Mouse (Mus musculus) MEL (cell line): ENCODE measurements around the gene Stk39. TPM values are rescaled to one million over a fixed set of nuclear protein-coding genes. Genes with fewer than 3 reads are reported as not detected.

ENCODE experiments used
- DNase-seq: peaks from one replicate; pipeline ENCODE4 v3.0.0; 2011; ENCODE audit warnings: low read depth, low spot score
- H3K27ac ChIP-seq: 2 replicates; pipeline ENCODE4 v1.5.1; 2012; ENCODE audit warnings: low read depth, mild to moderate bottlenecking, control low read depth, low read length, moderate library complexity; ENCODE audit not compliant: control insufficient read depth
- H3K27me3 ChIP-seq, 2 experiments: fragments of 150-350 bp in 1 of 2; sonication (generic) in 1 of 2; 2 replicates each; pipeline ENCODE4 v1.6.1; 2012; ENCODE audit warnings: low read length in 2 of 2, mild to moderate bottlenecking in 2 of 2, improper control_type of control experiment in 1 of 2, moderate library complexity in 1 of 2; ENCODE audit not compliant: insufficient read depth in 2 of 2, control insufficient read depth in 1 of 2
- H3K36me3 ChIP-seq, 2 experiments: 2 replicates each; pipeline ENCODE4 v1.6.1; 2012 to 2014; ENCODE audit warnings: low read length in 2 of 2, improper control_type of control experiment in 1 of 2, inconsistent platforms in 1 of 2, mild to moderate bottlenecking in 1 of 2; ENCODE audit not compliant: insufficient read depth in 2 of 2, control insufficient read depth in 1 of 2
- H3K4me1 ChIP-seq, 2 experiments: fragments of 150-350 bp in 1 of 2; sonication (generic) in 1 of 2; 2 replicates each; pipeline ENCODE4 v1.6.1; 2012; ENCODE audit warnings: low read length in 2 of 2, improper control_type of control experiment in 1 of 2, mild to moderate bottlenecking in 1 of 2; ENCODE audit not compliant: insufficient read depth in 2 of 2, control insufficient read depth in 1 of 2
- H3K4me3 ChIP-seq, 2 experiments: fragments of 150-350 bp in 1 of 2; sonication (generic) in 1 of 2; 2 replicates each; pipeline ENCODE4 v1.5.1; 2012; ENCODE audit warnings: low read depth in 2 of 2, low read length in 2 of 2, mild to moderate bottlenecking in 2 of 2, moderate library complexity in 2 of 2, control low read depth in 1 of 2, improper control_type of control experiment in 1 of 2; ENCODE audit not compliant: control insufficient read depth in 1 of 2, insufficient read depth in 1 of 2
- H3K79me2 ChIP-seq: 2 replicates; pipeline ENCODE4 v1.6.1; 2012; ENCODE audit warnings: mild to moderate bottlenecking, low read length, moderate library complexity; ENCODE audit not compliant: control insufficient read depth, poor library complexity, insufficient read depth
- H3K9ac ChIP-seq: 2 replicates; pipeline ENCODE4 v1.6.1; 2012; ENCODE audit warnings: low read depth, mild to moderate bottlenecking, control low read depth, low read length, moderate library complexity; ENCODE audit not compliant: control insufficient read depth, poor library complexity, severe bottlenecking
- H3K9me3 ChIP-seq: fragments of 150-350 bp; sonication (generic); replicated peaks from 2 replicates; pipeline ENCODE4 v1.6.1; 2012; ENCODE audit warnings: mild to moderate bottlenecking, low read length, improper control_type of control experiment, moderate library complexity; ENCODE audit not compliant: insufficient read depth
- CHD1 ChIP-seq: IDR thresholded peaks from 2 replicates; pipeline ENCODE4 v1.6.1; 2012; ENCODE audit warnings: low read depth, mild to moderate bottlenecking, inconsistent platforms, low read length, improper control_type of control experiment
- CTCF ChIP-seq, 3 experiments: IDR thresholded peaks in 2 of 3; conservative IDR thresholded peaks in 1 of 3; 2 replicates each; pipeline ENCODE4 v1.5.1; 2011 to 2012; ENCODE audit warnings: low read length in 3 of 3, low read depth in 2 of 3, mild to moderate bottlenecking in 2 of 3, improper control_type of control experiment in 1 of 3, inconsistent platforms in 1 of 3, mixed read lengths in 1 of 3, moderate library complexity in 1 of 3; ENCODE audit not compliant: control insufficient read depth in 1 of 3, insufficient read depth in 1 of 3, poor library complexity in 1 of 3, severe bottlenecking in 1 of 3
- EP300 ChIP-seq, 2 experiments: IDR thresholded peaks; 2 replicates each; pipeline ENCODE4 v1.6.1; 2011; ENCODE audit warnings: improper control_type of control experiment in 2 of 2, low read length in 2 of 2, low read depth in 1 of 2, mild to moderate bottlenecking in 1 of 2
- GABPA ChIP-seq: IDR thresholded peaks from 2 replicates; pipeline ENCODE4 v1.6.1; 2012; ENCODE audit warnings: low read depth, mild to moderate bottlenecking, inconsistent platforms, low read length, improper control_type of control experiment, moderate library complexity
- GATA1 ChIP-seq: IDR thresholded peaks from 2 replicates; pipeline ENCODE4 v1.6.1; 2011; ENCODE audit warnings: low read depth, low read length, improper control_type of control experiment
- KAT2A ChIP-seq: conservative IDR thresholded peaks from 2 replicates; pipeline ENCODE4 v1.6.1; 2012; ENCODE audit warnings: low read depth, low read length, improper control_type of control experiment, inconsistent platforms
- MEF2A ChIP-seq: IDR thresholded peaks from 2 replicates; pipeline ENCODE4 v1.6.1; 2014; ENCODE audit warnings: low read depth, mild to moderate bottlenecking, inconsistent platforms, low read length, improper control_type of control experiment; ENCODE audit not compliant: poor library complexity, insufficient replicate concordance, severe bottlenecking; ENCODE audit errors: extremely low read depth
- MYB ChIP-seq: IDR thresholded peaks from 2 replicates; pipeline ENCODE4 v1.6.1; 2011; ENCODE audit warnings: mild to moderate bottlenecking, low read depth, low read length, improper control_type of control experiment
- MYC ChIP-seq: IDR thresholded peaks from 2 replicates; pipeline ENCODE4 v1.6.1; 2011; ENCODE audit warnings: low read depth, mild to moderate bottlenecking, low read length, improper control_type of control experiment, moderate library complexity
- POLR2A ChIP-seq, 2 experiments: IDR thresholded peaks; 2 replicates each; pipeline ENCODE4 v1.6.1; 2011 to 2012; ENCODE audit warnings: low read length in 2 of 2, mild to moderate bottlenecking in 2 of 2, control low read depth in 1 of 2, improper control_type of control experiment in 1 of 2, low read depth in 1 of 2, moderate library complexity in 1 of 2; ENCODE audit not compliant: control insufficient read depth in 1 of 2, insufficient read depth in 1 of 2, poor library complexity in 1 of 2
- POLR2AphosphoS5 ChIP-seq: IDR thresholded peaks from 2 replicates; pipeline ENCODE4 v1.6.1; 2012; ENCODE audit warnings: low read depth, borderline replicate concordance, mild to moderate bottlenecking, inconsistent platforms, low read length, moderate library complexity, mixed read lengths
- RAD21 ChIP-seq: IDR thresholded peaks from 2 replicates; pipeline ENCODE4 v1.6.1; 2011; ENCODE audit warnings: mild to moderate bottlenecking, low read depth, low read length, improper control_type of control experiment
- RCOR1 ChIP-seq: IDR thresholded peaks from 2 replicates; pipeline ENCODE4 v1.6.1; 2012; ENCODE audit warnings: low read depth, mild to moderate bottlenecking, inconsistent platforms, low read length, improper control_type of control experiment
- SIN3A ChIP-seq: IDR thresholded peaks from 2 replicates; pipeline ENCODE4 v1.6.1; 2012; ENCODE audit warnings: low read length, improper control_type of control experiment, inconsistent platforms
- SMC3 ChIP-seq: IDR thresholded peaks from 2 replicates; pipeline ENCODE4 v1.6.1; 2011; ENCODE audit warnings: low read depth, low read length, improper control_type of control experiment
- TAL1 ChIP-seq: IDR thresholded peaks from 2 replicates; pipeline ENCODE4 v1.6.1; 2012; ENCODE audit warnings: mild to moderate bottlenecking, inconsistent platforms, low read length, moderate library complexity, mixed read lengths
- TBP ChIP-seq: IDR thresholded peaks from 2 replicates; pipeline ENCODE4 v1.8.0; 2011; ENCODE audit warnings: low read depth, low read length, improper control_type of control experiment
- TCF12 ChIP-seq: IDR thresholded peaks from 2 replicates; pipeline ENCODE4 v1.6.1; 2014; ENCODE audit warnings: low read depth, mild to moderate bottlenecking, inconsistent platforms, low read length, improper control_type of control experiment, moderate library complexity
- polyA plus RNA-seq, 2 experiments: library from polyadenylated mRNA; stranded (reverse) in 1 of 2; unstranded in 1 of 2; fragments of >175 nt in 1 of 2; fragments of >200 nt in 1 of 2; gene quantifications; 2 replicates each; pipeline versions ENCODE4 v1.2.1 to v1.2.4; 2012; ENCODE audit warnings: low replicate concordance in 2 of 2, low read depth in 1 of 2; ENCODE audit not compliant: insufficient read length in 2 of 2, insufficient read depth in 1 of 2, missing spikeins in 1 of 2
- total RNA-seq: library from RNA; depleted of rRNA; stranded (reverse); fragments of 300-350 nt; gene quantifications from 2 replicates; pipeline ENCODE4 v1.2.3, GENCODE M21; 2012

Stk39 gene
- total and polyA plus RNA-seq, 3 experiments: not detected

DNA sequence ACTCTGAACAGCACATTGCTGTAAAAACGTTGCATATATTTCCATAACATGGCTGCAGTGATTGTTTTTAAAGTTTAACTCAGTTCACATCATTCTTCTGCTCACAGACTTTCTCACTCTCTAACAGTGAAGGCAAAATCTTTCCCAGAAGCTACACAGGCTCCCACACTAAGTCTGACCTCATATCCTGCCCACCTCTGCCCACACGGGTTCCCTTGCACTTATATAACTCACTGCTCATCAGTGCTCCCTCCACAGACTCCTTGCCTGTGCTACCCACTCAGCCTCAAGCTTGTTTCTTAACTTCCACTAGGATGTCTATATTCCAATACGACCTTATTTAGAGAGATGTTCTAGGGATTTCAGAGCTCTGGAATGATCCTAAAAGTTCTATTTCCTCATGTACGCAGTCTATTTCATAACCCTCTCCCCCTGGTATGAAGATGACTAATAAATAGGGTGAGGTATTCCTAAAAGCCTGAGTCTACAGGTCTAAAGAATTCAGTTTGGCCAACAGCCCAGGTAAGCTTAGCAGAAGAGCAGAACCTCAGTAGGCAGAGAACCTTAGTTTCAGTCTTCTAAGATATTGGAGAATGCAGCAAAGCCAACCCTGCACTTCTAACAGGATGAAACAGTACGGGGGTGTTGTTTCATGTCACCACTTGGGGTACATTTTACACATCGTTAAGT, 167.2 kb downstream of the Stk39 start:
- H3K4me3 ChIP-seq: no peak overlapping the region
- DNase-seq: no peak
- TF ChIP-seq TAL1: no peak
- TF ChIP-seq RCOR1: no peak
- TF ChIP-seq EP300 (IDR thresholded peaks at IDR 0.05; ENCODE audit: low read depth in 1 of 2, low read length in 2 of 2): no peak
- no peak for TF ChIP-seq SIN3A

DNA sequence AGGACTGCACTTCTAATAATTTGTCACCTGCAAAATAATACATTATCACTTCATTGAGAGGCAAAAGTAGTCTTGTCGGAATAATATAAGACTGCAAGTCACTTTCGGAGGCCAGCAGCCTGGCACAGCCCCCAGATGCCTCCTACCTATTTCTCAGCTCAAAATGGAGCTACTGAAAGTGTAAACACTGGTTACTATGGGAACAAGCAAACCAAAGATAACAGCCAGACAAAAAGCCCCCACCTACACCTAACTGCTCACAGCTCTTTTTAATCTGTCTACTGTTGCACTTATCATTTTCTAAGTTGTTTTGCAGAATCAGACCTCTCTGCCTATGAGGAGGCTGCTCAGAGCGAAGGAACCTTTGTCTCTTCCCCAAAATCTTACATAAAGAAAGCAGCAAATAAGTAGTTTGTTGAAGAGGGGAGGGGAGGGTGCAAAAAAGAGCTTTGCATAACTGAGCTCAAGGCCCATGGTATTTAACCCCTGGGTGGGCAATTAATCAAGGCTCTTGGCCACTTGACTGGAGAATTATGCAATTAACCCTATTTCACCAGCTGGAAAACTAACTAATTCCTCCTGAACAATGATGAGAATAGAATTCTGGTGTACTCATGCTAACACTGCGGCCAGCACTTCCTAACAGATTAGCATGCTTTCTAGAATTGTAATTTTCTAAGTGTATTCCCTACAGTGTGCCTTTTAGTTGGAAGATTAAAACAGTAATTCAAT, 170.1 kb downstream of the Stk39 start:
- H3K9ac ChIP-seq: no peak overlapping the region
- H3K79me2 ChIP-seq: no peaks in the 10 kb centered on the region
- H3K36me3 ChIP-seq: no peaks in the 10 kb centered on the region
- H3K27ac ChIP-seq: no peak overlapping the region
- TF ChIP-seq CTCF (IDR thresholded peaks at IDR 0.05 in 2 of 3, conservative IDR thresholded peaks at IDR 0.05 in 1 of 3; ENCODE audit: control insufficient read depth in 1 of 3, insufficient read depth in 1 of 3, low read depth in 2 of 3, low read length in 3 of 3, poor library complexity in 1 of 3, severe bottlenecking in 1 of 3) (no peak), TBP (no peak), GABPA (no peak), POLR2AphosphoS5 (no peak), TCF12 (no peak), MYB (no peak), RAD21 (no peak), KAT2A (no peak), MYC (no peak), CHD1 (no peak), TAL1 (no peak), MEF2A (no peak), GATA1 (no peak), SMC3 (no peak), POLR2A (IDR thresholded peaks at IDR 0.05; ENCODE audit: control insufficient read depth in 1 of 2, insufficient read depth in 1 of 2, low read depth in 1 of 2, low read length in 2 of 2, poor library complexity in 1 of 2) (no peak)
- no peak overlapping the region for H3K4me3 ChIP-seq
- H3K4me1 ChIP-seq: no peaks in the 10 kb centered on the region
- H3K9me3 ChIP-seq: no peaks in the 10 kb centered on the region
- no peak for DNase-seq
- no peaks in the 10 kb centered on the region for H3K27me3 ChIP-seq

More for the DNA sequence above, 167.2 kb downstream of the Stk39 start:
- no peaks in the 10 kb centered on the region for H3K79me2 ChIP-seq
- no peaks in the 10 kb centered on the region for H3K36me3 ChIP-seq
- H3K27me3 ChIP-seq: no peaks in the 10 kb centered on the region
- no peak overlapping the region for H3K9ac ChIP-seq
- H3K4me1 ChIP-seq: no peaks in the 10 kb centered on the region
- no peak overlapping the region for H3K27ac ChIP-seq
- no peaks in the 10 kb centered on the region for H3K9me3 ChIP-seq
